In the genomic region with DNA sequence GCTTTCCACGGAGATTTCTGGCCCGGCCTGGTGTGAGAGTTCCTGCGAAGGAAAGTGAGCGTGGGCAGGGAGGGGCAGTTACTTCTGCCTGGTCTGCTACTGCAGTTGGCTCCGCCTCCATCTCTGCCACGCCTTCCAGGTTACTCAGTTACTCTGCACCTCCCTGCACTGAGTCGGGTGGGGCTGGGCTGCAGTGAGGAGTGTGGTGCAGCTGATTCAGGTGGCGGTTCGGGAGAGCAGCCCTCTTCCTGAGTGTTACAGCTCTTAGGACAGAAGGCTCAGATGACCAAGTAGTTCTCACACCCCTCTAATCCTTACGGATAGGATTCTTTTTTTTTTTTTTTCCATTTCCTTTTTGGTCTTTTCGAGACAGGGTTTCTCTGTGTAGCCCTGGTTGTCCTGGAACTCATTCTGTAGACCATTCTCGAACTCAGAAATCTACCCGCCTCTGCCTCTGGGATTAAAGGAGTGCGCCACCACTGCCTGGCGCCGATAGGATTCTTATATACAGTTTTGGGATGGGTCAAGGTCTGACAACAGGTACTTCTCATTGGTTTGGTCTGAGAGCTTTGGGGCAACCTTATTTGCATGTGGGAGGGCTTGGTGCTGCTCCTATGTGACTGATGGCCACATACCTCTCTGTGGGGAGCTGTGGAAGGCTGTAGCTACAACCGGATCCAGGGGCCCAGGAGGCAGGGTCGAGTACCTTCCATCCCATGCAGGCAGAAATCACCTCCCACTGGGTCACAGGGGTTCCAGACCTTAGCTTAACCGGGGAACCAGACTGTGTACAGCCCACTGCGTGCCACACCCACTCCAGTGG, we compare ENCODE assay signal across 11 mouse cellular contexts. TPM values are rescaled to one million over a fixed set of nuclear protein-coding genes. Genes with fewer than 3 reads are reported as not detected.
A peak's percentile ranks its signal among the peaks of the same experiment; 100 is the strongest.
DNase-seq lines count a peak whose midpoint lies in the region; ATAC-seq and TF ChIP-seq lines count a peak whose summit lies in the region.
"Had no signal": no experiment of that assay in that cellular context is flagged by ENCODE, and none has a peak within 500 bp of the region (broad histone marks: within the 10 kb centered on the region; RNA-seq: fewer than 3 reads in every experiment).

No protein-coding gene starts in this region.

- H3K9ac ChIP-seq in liver, embryonic 13.5 days = no peak overlapping the region
- H3K9ac ChIP-seq: embryonic facial prominence, embryonic 15.5 days had no signal

- ATAC-seq in erythroid progenitor cell, adult 5-6 weeks (replicated peaks; ENCODE audit: low FRiP score, poor library complexity, severe bottlenecking) = peak; percentile 83
- peak; percentile 91 for ATAC-seq in liver, embryonic 13.5 days (ENCODE audit: low read depth)

- 68% methylated on average over 20 of the region's 20 CpGs for WGBS in lung, adult 2 months
- 45% methylated on average over 20 of the region's 20 CpGs for WGBS in liver, embryonic 13.5 days (ENCODE audit: insufficient replicate concordance)

- peak; percentile 31 for DNase-seq in lung, adult 2 months
- no peak for DNase-seq in lung, postnatal 14 days
- peak; percentile 68 for DNase-seq in liver, embryonic 13.5 days
- peak; percentile 61 for DNase-seq in yolk sac, embryonic 10.5 days (ENCODE audit: low spot score)
- DNase-seq in cerebellum, adult 9-10 months = no peak
- DNase-seq in cerebellum, adult 18-20 months = no peak
- DNase-seq: cerebellum, postnatal 14 days had no signal

- no peaks in the 10 kb centered on the region for H3K36me3 ChIP-seq in liver, embryonic 13.5 days
- H3K36me3 ChIP-seq: embryonic facial prominence, embryonic 15.5 days had no signal

- TF ChIP-seq CTCF in lung, adult 2 months (IDR thresholded peaks at IDR 0.05; ENCODE audit: insufficient read depth, low read length) = no peak

- no peaks in the 10 kb centered on the region; the same call in 1 of the 2 replicates for H3K4me1 ChIP-seq in lung, adult 2 months (ENCODE audit: control insufficient read depth, insufficient read depth, low read length)
- peaks cover 13% of the 10 kb centered on the region for H3K4me1 ChIP-seq in liver, embryonic 13.5 days (replicated peaks)
- H3K4me1 ChIP-seq: embryonic facial prominence, embryonic 15.5 days had no signal

- H3K27me3 ChIP-seq in liver, embryonic 13.5 days = no peaks in the 10 kb centered on the region
- H3K27me3 ChIP-seq: embryonic facial prominence, embryonic 15.5 days had no signal

- H3K27ac ChIP-seq in liver, embryonic 13.5 days = no peak overlapping the region
- H3K27ac ChIP-seq: embryonic facial prominence, embryonic 15.5 days had no signal

- peak; percentile 78; the same call in 1 of the 2 replicates for TF ChIP-seq POLR2A in lung, adult 2 months (IDR thresholded peaks at IDR 0.05; ENCODE audit: borderline replicate concordance, extremely low read depth, low read depth, low read length)

- H3K4me2 ChIP-seq in liver, embryonic 13.5 days = 0 out of 2 replicates have a peak overlapping the region, but pooled peaks have one; percentile 7
- H3K4me2 ChIP-seq: embryonic facial prominence, embryonic 15.5 days had no signal

- H3K9me3 ChIP-seq in liver, embryonic 13.5 days (replicated peaks) = no peaks in the 10 kb centered on the region
- H3K9me3 ChIP-seq: embryonic facial prominence, embryonic 15.5 days had no signal

- no peak overlapping the region for H3K4me3 ChIP-seq in lung, adult 2 months (replicated peaks; ENCODE audit: extremely low read depth, low read depth, low read length)
- H3K4me3 ChIP-seq in liver, embryonic 13.5 days (replicated peaks) = no peak overlapping the region
- H3K4me3 ChIP-seq: embryonic facial prominence, embryonic 15.5 days; myocyte had no signal

RNA-seq across cellular contexts. Expression of a gene that starts 7.0 kb away (rescaled TPM):
- polyA plus RNA-seq in lung, adult 2 months (2012; rRNA removed) = 67.8 and 68.8 TPM in 2 replicates
- 2.9 and 29.9 TPM in 2 replicates for total RNA-seq in erythroid progenitor cell, adult 5-6 weeks (2015; ENCODE audit: low replicate concordance)
- 6.8 and 29.6 TPM in 2 replicates for total RNA-seq in erythroid progenitor cell, adult 5-6 weeks (2017; ENCODE audit: low replicate concordance)
- polyA plus RNA-seq in liver, embryonic 13.5 days (2015; fragmentation: Nextera tagmentation; extraction: Ambion mirVana) = 42.1 and 44.6 TPM in 2 replicates

RNA-seq across cellular contexts. Expression of a gene that starts 14.1 kb away (rescaled TPM):
- 47.7 and 54.5 TPM in 2 replicates for polyA plus RNA-seq in lung, adult 2 months (2012; rRNA removed)
- 98.5 and 142 TPM in 2 replicates for total RNA-seq in erythroid progenitor cell, adult 5-6 weeks (2015; ENCODE audit: low replicate concordance)
- total RNA-seq in erythroid progenitor cell, adult 5-6 weeks (2017; ENCODE audit: low replicate concordance) = 95.8 and 125 TPM in 2 replicates
- polyA plus RNA-seq in liver, embryonic 13.5 days (2015; fragmentation: Nextera tagmentation; extraction: Ambion mirVana) = 184 and 187 TPM in 2 replicates

RNA-seq across cellular contexts. Expression of a gene that starts 32.7 kb away (rescaled TPM):
- polyA plus RNA-seq in lung, adult 2 months (2012; rRNA removed) = 176 and 180 TPM in 2 replicates
- total RNA-seq in erythroid progenitor cell, adult 5-6 weeks (2015; ENCODE audit: low replicate concordance) = 70.8 and 101 TPM in 2 replicates
- 21.3 and 26.2 TPM in 2 replicates for total RNA-seq in erythroid progenitor cell, adult 5-6 weeks (2017; ENCODE audit: low replicate concordance)
- 103 and 109 TPM in 2 replicates for polyA plus RNA-seq in liver, embryonic 13.5 days (2015; fragmentation: Nextera tagmentation; extraction: Ambion mirVana)

RNA-seq across cellular contexts. Expression of a gene that starts 38.3 kb away (rescaled TPM):
- 0.10 and 0.12 TPM in 2 replicates for polyA plus RNA-seq in lung, adult 2 months (2012; rRNA removed)
- not detected in 2 replicates for total RNA-seq in erythroid progenitor cell, adult 5-6 weeks (2015; ENCODE audit: low replicate concordance)
- total RNA-seq in erythroid progenitor cell, adult 5-6 weeks (2017; ENCODE audit: low replicate concordance) = not detected in 2 replicates
- not detected in 2 replicates for polyA plus RNA-seq in liver, embryonic 13.5 days (2015; fragmentation: Nextera tagmentation; extraction: Ambion mirVana)
- polyA plus RNA-seq: frontal cortex, adult 2 months; myocyte had no signal

RNA-seq across cellular contexts. Expression of a gene that starts 50.6 kb away (rescaled TPM):
- polyA plus RNA-seq in lung, adult 2 months (2012; rRNA removed) = 79.3 and 94.3 TPM in 2 replicates
- not detected in 2 replicates for total RNA-seq in erythroid progenitor cell, adult 5-6 weeks (2015; ENCODE audit: low replicate concordance)
- total RNA-seq in erythroid progenitor cell, adult 5-6 weeks (2017; ENCODE audit: low replicate concordance) = not detected in 2 replicates
- polyA plus RNA-seq in liver, embryonic 13.5 days (2015; fragmentation: Nextera tagmentation; extraction: Ambion mirVana) = 1.9 and 3.6 TPM in 2 replicates

Comparison
In these comparisons a context has a peak if more than half of its experiments do, and no peak if none do; other contexts are left out.
1. DNase-seq: peak in lung, adult 2 months (single experiment), liver, embryonic 13.5 days (single experiment) and yolk sac, embryonic 10.5 days (single experiment); none in lung, postnatal 14 days (single experiment), cerebellum, adult 9-10 months (single experiment) and cerebellum, adult 18-20 months (0 of 2).